Mouse (Mus musculus): ENCODE results near the gene Entpd6.

- TF ChIP-seq CTCF (IDR thresholded peaks at IDR 0.05; ENCODE audit: low read depth, low read length) (no peak), POLR2A (IDR thresholded peaks at IDR 0.05; ENCODE audit: extremely low read depth, insufficient read depth, low read length) (no peak)
Measured at GRCm38 (mm10) chr2:150745016-150745415, 3.8 kb upstream of the Entpd6 start.

Measured in liver, adult 2 months (tissue).